ENCODE assay signal across 29 mouse cellular contexts in the genomic region with DNA sequence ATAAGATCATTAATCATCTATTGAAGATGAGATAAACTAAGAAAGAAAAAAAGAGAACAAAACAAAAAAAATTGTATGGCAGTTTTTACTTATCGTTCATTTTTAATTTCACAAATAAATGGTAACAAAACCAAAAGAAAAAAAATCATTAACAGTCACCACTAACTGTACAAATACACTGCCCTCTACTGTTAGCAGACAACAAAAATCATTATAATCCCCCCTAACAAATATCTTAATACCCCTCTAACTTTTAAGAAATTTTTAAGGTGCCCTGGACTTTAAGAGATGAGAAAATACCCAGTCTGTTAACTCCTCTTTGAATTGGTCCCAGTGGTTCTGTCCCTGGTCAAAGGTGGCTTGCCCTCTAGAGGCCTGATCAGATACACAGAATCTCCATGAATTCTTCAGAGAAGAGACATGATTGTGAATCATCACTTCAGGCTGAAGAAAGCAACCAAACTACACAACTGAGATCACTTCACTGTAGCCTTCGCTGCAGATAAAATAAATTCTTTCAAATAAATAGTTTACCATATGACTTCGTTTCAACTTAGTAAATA. TPM values are rescaled to one million over a fixed set of nuclear protein-coding genes. Genes with fewer than 3 reads are reported as not detected.
A peak's percentile ranks its signal among the peaks of the same experiment; 100 is the strongest.
DNase-seq lines count a peak whose midpoint lies in the region; ATAC-seq and TF ChIP-seq lines count a peak whose summit lies in the region.
"Had no signal": no experiment of that assay in that cellular context is flagged by ENCODE, and none has a peak within 500 bp of the region (broad histone marks: within the 10 kb centered on the region; RNA-seq: fewer than 3 reads in every experiment).

No protein-coding gene starts in this region.

- H3K27me3 ChIP-seq in liver, postnatal 0 days (ENCODE audit: insufficient read depth, low read length), result no peaks in the 10 kb centered on the region
- H3K27me3 ChIP-seq in liver, embryonic 12.5 days (replicated peaks), result no peaks in the 10 kb centered on the region
- H3K27me3 ChIP-seq in hindbrain, embryonic 11.5 days (ENCODE audit: control insufficient read depth, insufficient read depth, low read length), result no peaks in the 10 kb centered on the region
- H3K27me3 ChIP-seq: embryonic facial prominence, embryonic 13.5 days; forebrain, embryonic 12.5 days; heart, embryonic 13.5 days; hindbrain, embryonic 12.5 days; limb, embryonic 12.5 days; lung, embryonic 15.5 days had no signal

- DNase-seq in gastrocnemius, adult 2 months, result no peak
- DNase-seq in gastrocnemius, postnatal 36 days, result no peak
- no peak for DNase-seq in liver, postnatal 0 days
- DNase-seq in 3T3-L1 (ENCODE audit: low read depth, low spot score) (peak; percentile 68), MN1 (ENCODE audit: low spot score) (peak; percentile 50)
- no peak for DNase-seq in spleen, postnatal 4 days (ENCODE audit: low spot score in 2 of 2)
- DNase-seq in hindbrain, embryonic 11.5 days (ENCODE audit: low spot score), result no peak
- DNase-seq: adrenal gland, adult 8-10 months; cerebellum, adult 8-10 months; cerebellum, postnatal 36 days; embryo, embryonic 11 days; heart, postnatal 14 days; kidney, adult 18-20 months; kidney, postnatal 10 days; right cerebral cortex, postnatal 14 days; spleen, adult 18-20 months; thymus, postnatal 4 days had no signal

- H3K4me2 ChIP-seq in liver, postnatal 0 days (ENCODE audit: low read depth, low read length), result no peak overlapping the region
- H3K4me2 ChIP-seq in liver, embryonic 12.5 days, result no peak overlapping the region
- H3K4me2 ChIP-seq in hindbrain, embryonic 11.5 days (replicated peaks; ENCODE audit: low read depth, low read length), result no peak overlapping the region
- H3K4me2 ChIP-seq: embryonic facial prominence, embryonic 13.5 days; forebrain, embryonic 12.5 days; heart, embryonic 13.5 days; hindbrain, embryonic 12.5 days; limb, embryonic 12.5 days; liver, embryonic 11.5 days; lung, embryonic 15.5 days had no signal

- no peak overlapping the region for H3K4me3 ChIP-seq in gastrocnemius, adult 2 months
- H3K4me3 ChIP-seq in liver, postnatal 0 days (ENCODE audit: low read depth, low read length), result no peak overlapping the region
- no peak overlapping the region for H3K4me3 ChIP-seq in liver, embryonic 12.5 days
- H3K4me3 ChIP-seq in hindbrain, embryonic 11.5 days (ENCODE audit: low read depth, low read length), result no peak overlapping the region
- H3K4me3 ChIP-seq: embryonic facial prominence, embryonic 13.5 days; erythroblast, embryonic 14.5 days; forebrain, embryonic 12.5 days; heart, embryonic 13.5 days; hindbrain, embryonic 12.5 days; limb, embryonic 12.5 days; lung, embryonic 15.5 days had no signal

- peak; percentile 28; the same call in 1 of the 2 replicates for TF ChIP-seq CTCF in gastrocnemius, adult 2 months (IDR thresholded peaks at IDR 0.05)
- 0 out of 2 replicates have a peak, but pooled peaks have one; percentile 14 for TF ChIP-seq CTCF in liver, postnatal 0 days (IDR thresholded peaks at IDR 0.05; ENCODE audit: low read depth)

- no peak for TF ChIP-seq EP300 in liver, postnatal 0 days (IDR thresholded peaks at IDR 0.05; ENCODE audit: low read depth)

- no peak overlapping the region for H3K27ac ChIP-seq in gastrocnemius, adult 2 months
- no peak overlapping the region for H3K27ac ChIP-seq in liver, postnatal 0 days (ENCODE audit: low read depth)
- no peak overlapping the region for H3K27ac ChIP-seq in liver, embryonic 12.5 days
- no peak overlapping the region for H3K27ac ChIP-seq in hindbrain, embryonic 11.5 days (ENCODE audit: low read depth, low read length)
- H3K27ac ChIP-seq: embryonic facial prominence, embryonic 13.5 days; forebrain, embryonic 12.5 days; heart, embryonic 13.5 days; hindbrain, embryonic 12.5 days; limb, embryonic 12.5 days; lung, embryonic 15.5 days; macrophage had no signal

- H3K9ac ChIP-seq in liver, postnatal 0 days (replicated peaks), result no peak overlapping the region
- H3K9ac ChIP-seq in liver, embryonic 12.5 days, result no peak overlapping the region
- H3K9ac ChIP-seq in hindbrain, embryonic 11.5 days (ENCODE audit: low read depth, low read length), result no peak overlapping the region
- H3K9ac ChIP-seq: embryonic facial prominence, embryonic 13.5 days; forebrain, embryonic 12.5 days; heart, embryonic 13.5 days; hindbrain, embryonic 12.5 days; limb, embryonic 12.5 days; lung, embryonic 15.5 days had no signal

- WGBS in liver, postnatal 0 days (ENCODE audit: insufficient replicate concordance), result 86% methylated on average over 3 of the region's 3 CpGs
- WGBS in liver, embryonic 12.5 days (ENCODE audit: insufficient replicate concordance), result 86% methylated on average over 3 of the region's 3 CpGs
- WGBS in hindbrain, embryonic 11.5 days, result 92% methylated on average over 3 of the region's 3 CpGs

- H3K36me3 ChIP-seq in liver, postnatal 0 days (replicated peaks; ENCODE audit: insufficient read depth, low read length), result peaks cover 64% of the 10 kb centered on the region
- H3K36me3 ChIP-seq in liver, embryonic 12.5 days, result peaks cover 78% of the 10 kb centered on the region
- peaks cover 26% of the 10 kb centered on the region for H3K36me3 ChIP-seq in hindbrain, embryonic 11.5 days (ENCODE audit: control insufficient read depth, insufficient read depth, low read length)

- H3K4me1 ChIP-seq in liver, postnatal 0 days (ENCODE audit: insufficient read depth), result peaks cover 7% of the 10 kb centered on the region; the same call in 1 of the 2 replicates
- peaks cover 34% of the 10 kb centered on the region for H3K4me1 ChIP-seq in liver, embryonic 12.5 days
- H3K4me1 ChIP-seq in hindbrain, embryonic 11.5 days (replicated peaks; ENCODE audit: control insufficient read depth, insufficient read depth, low read length), result no peaks in the 10 kb centered on the region; the same call in 1 of the 2 replicates

- no peaks in the 10 kb centered on the region for H3K9me3 ChIP-seq in liver, postnatal 0 days (ENCODE audit: low read length)
- H3K9me3 ChIP-seq in liver, embryonic 12.5 days (replicated peaks), result no peaks in the 10 kb centered on the region
- no peaks in the 10 kb centered on the region for H3K9me3 ChIP-seq in hindbrain, embryonic 11.5 days (ENCODE audit: control insufficient read depth, low read length)
- H3K9me3 ChIP-seq: embryonic facial prominence, embryonic 13.5 days; forebrain, embryonic 12.5 days; heart, embryonic 13.5 days; hindbrain, embryonic 12.5 days; limb, embryonic 12.5 days; lung, embryonic 15.5 days had no signal

- no peak for ATAC-seq in liver, postnatal 0 days
- no peak for ATAC-seq in liver, embryonic 12.5 days
- ATAC-seq in hindbrain, embryonic 11.5 days (ENCODE audit: low FRiP score), result no peak

- intact Hi-C loops in gastrocnemius, adult 2 months (cut with DNase I), result no loop called here
- intact Hi-C loops in gastrocnemius, postnatal 36 days (cut with DNase I), result loop anchor here (5.0 kb wide), 2 partner anchors 95 to 200 kb away; no protein-coding TSS in a partner anchor

RNA-seq across cellular contexts. Expression of gene Cog4, which starts 4.3 kb away (rescaled TPM):
- total RNA-seq in gastrocnemius, adult 2 months (2021), result 10 to 100 TPM; 60.3 to 64.2 TPM
- 10 to 100 TPM; 57.2 to 59.1 TPM for total RNA-seq in gastrocnemius, postnatal 36 days (2021)
- polyA plus RNA-seq in liver, postnatal 0 days (2015; fragmentation: Nextera tagmentation; extraction: Ambion mirVana), result 22.5 and 22.7 TPM in 2 replicates
- 43.1 and 45.1 TPM in 2 replicates for polyA plus RNA-seq in liver, embryonic 12.5 days (2016; fragmentation: Nextera tagmentation; extraction: Ambion mirVana)
- polyA plus RNA-seq in hindbrain, embryonic 11.5 days (2014; fragmentation: Nextera tagmentation; extraction: Ambion mirVana), result 66.9 and 67.6 TPM in 2 replicates

RNA-seq across cellular contexts. Expression of gene Sf3b3, which starts 4.5 kb away (rescaled TPM):
- 10 to 100 TPM; 16.9 to 19.7 TPM for total RNA-seq in gastrocnemius, adult 2 months (2021)
- 10 to 100 TPM; 16.5 to 18.5 TPM for total RNA-seq in gastrocnemius, postnatal 36 days (2021)
- polyA plus RNA-seq in liver, postnatal 0 days (2015; fragmentation: Nextera tagmentation; extraction: Ambion mirVana), result 24.9 and 31.2 TPM in 2 replicates
- polyA plus RNA-seq in liver, embryonic 12.5 days (2016; fragmentation: Nextera tagmentation; extraction: Ambion mirVana), result 127 TPM in 2 replicates
- polyA plus RNA-seq in hindbrain, embryonic 11.5 days (2014; fragmentation: Nextera tagmentation; extraction: Ambion mirVana), result 161 and 190 TPM in 2 replicates

RNA-seq across cellular contexts. Expression of gene Il34, which starts 36.4 kb away (rescaled TPM):
- total RNA-seq in gastrocnemius, adult 2 months (2021), result 1 to 10 TPM; 5.2 TPM
- 1 to 10 TPM; 4.8 TPM for total RNA-seq in gastrocnemius, postnatal 36 days (2021)
- polyA plus RNA-seq in liver, postnatal 0 days (2015; fragmentation: Nextera tagmentation; extraction: Ambion mirVana), result 0.47 and 0.91 TPM in 2 replicates
- polyA plus RNA-seq in liver, embryonic 12.5 days (2016; fragmentation: Nextera tagmentation; extraction: Ambion mirVana), result not detected in 2 replicates
- 0.19 and 1.4 TPM in 2 replicates for polyA plus RNA-seq in hindbrain, embryonic 11.5 days (2014; fragmentation: Nextera tagmentation; extraction: Ambion mirVana)
- total RNA-seq: monocyte, adult 5-6 weeks; neutrophil, adult 5-6 weeks had no signal
- polyA plus RNA-seq: erythroblast, embryonic 14.5 days; macrophage had no signal

Comparison
In these comparisons a context has a peak if more than half of its experiments do, and no peak if none do; other contexts are left out.
1. DNase-seq: peak in 3T3-L1 (single experiment) and MN1 (single experiment); none in gastrocnemius, adult 2 months (single experiment), gastrocnemius, postnatal 36 days (0 of 2), liver, postnatal 0 days (single experiment), spleen, postnatal 4 days (0 of 2) and hindbrain, embryonic 11.5 days (single experiment).